Mouse (Mus musculus) erythroid progenitor cell, adult 5-6 weeks (primary cell): ENCODE data around the gene Wdr54. TPM values are rescaled to one million over a fixed set of nuclear protein-coding genes. Genes with fewer than 3 reads are reported as not detected.

ENCODE experiments used
- ATAC-seq: replicated peaks from 2 replicates; pipeline ENCODE4 v1.8.0; 2016; ENCODE audit warnings: moderate number of reproducible peaks, mild to moderate bottlenecking, moderate TSS enrichment, inconsistent platforms; ENCODE audit not compliant: poor library complexity, low FRiP score, severe bottlenecking
- total RNA-seq, 2 experiments: library from RNA; stranded (forward) in 1 of 2; stranded (reverse) in 1 of 2; fragments of 150-400 nt in 1 of 2; fragments of 186-747, 209-891 nt in 1 of 2; gene quantifications; 2 replicates each; pipeline versions ENCODE4 v1.2.3 to v1.2.4; 2015 to 2017; ENCODE audit warnings: low replicate concordance in 2 of 2

Wdr54 gene
- not detected in 2 replicates for total RNA-seq (2015; ENCODE audit: low replicate concordance)
- not detected in 2 replicates for total RNA-seq (2017; ENCODE audit: low replicate concordance)

DNA sequence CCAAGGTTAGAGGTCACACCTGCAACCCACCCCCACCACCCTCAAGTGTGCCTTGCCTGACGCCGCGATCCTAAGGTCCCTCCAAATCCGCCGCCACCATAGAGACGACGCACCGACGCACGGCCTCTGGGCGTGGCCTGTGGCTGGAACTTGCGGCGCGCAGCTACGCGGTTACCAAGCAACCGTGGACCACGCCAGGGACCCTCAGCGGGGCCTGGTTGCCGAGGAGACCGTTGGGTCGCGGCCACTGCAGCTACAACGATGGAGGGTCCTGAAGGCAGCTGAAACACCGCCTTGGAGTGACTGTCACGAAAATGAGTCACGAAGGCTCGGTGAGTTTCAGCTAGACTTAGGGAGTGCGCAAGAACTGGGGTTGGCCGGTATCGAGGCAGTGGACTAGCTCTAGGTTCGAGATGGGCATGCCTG is at the start of gene Wdr54, which contains the start of gene 1700003E16Rik:
Gene Wdr54, minus strand, starts transcription at position 139 of the 426 bp plus-strand sequence.
Gene 1700003E16Rik, plus strand, starts transcription at position 146 of the 426 bp plus-strand sequence.
- ATAC-seq: 0 out of 2 replicates have a peak, but pooled peaks have one; percentile 28

DNA sequence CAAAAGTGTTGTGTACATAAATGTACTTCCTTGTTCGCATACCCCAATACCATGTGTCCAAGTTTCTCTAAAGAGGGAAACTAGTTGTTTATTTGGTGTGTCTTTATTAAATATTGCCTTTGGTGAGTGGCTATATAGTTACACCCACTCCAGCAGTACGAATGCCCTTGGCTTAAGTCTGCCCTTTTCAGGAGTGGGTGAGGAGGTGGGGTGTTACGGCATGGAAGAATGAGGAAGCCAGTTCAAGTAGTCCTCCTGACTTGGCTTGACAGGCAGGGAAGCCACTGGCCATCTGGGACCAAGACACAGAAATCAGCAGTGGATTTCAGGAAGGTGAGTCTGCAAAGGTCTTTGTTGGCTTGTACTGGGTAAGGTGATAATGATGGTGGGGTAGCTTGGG is 49.7 kb upstream of the Wdr54 start:
- ATAC-seq: no peak

DNA sequence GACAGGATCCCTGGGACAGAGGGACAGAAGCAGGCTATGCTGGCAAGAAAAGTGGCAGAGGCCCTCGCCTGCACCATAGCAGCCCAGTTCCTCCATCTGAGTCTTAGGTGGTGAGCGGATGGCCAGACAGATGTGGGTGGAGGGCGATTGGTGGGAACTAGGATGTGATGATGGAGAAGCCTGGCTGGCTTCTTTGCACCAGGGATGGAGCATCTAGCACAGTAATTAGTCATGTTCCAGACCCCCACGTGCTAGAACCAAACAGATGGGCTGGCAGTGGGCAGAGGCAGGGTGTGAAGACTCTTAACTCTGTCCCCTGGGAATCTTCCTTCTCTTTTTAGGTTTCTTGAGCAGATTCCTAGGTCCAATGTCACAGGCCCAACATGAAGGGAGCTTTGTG is 47.1 kb upstream of the Wdr54 start:
- ATAC-seq: no peak

DNA sequence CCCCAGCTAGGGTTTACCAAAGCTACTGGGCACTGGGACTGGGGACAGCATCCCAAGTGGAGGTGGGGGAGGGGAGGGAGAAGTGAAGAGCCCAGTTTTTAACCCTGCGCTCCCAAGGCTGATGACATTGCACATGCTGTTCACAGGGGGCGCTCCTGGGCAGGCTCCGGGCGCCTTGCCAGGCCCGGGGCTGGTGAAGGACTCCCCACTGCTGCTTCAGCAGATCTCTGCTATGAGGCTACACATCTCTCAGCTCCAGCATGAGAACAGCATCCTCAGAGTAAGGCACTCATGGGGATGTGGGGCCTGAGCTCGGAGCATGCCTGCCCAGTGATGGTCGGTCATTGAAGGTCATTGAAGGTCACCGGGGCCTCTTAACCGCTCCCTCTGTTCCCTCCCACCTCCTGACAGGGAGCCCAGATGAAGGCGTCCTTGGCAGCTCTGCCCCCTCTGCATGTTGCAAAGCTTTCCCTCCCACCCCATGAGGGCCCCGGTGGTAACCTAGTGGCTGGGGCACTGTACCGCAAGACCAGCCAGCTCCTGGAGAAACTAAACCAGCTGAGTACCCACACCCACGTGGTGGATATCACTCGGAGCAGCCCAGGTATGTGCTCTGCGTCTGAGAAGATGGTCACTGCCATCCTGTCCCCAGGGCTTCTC is 41.3 kb upstream of the Wdr54 start:
- no peak for ATAC-seq

DNA sequence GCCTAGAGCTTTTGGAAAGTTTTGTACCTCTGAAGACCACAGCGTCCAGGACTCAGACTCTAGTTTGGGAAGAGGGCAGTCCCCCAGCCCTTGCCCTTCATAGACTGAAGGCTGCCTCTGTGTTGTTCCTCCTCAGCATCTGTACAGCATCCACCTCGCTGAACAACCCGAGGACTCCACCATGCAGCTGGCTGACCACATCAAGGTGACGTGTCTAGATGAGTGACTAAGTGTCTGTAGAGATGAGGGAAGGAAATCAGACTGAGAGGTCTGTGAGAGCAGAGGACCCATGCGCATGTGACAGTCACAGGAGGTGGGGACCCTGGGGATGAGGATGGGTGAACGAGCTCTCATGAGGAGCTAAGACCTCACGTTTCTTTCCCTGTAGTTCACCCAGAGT is 37.4 kb upstream of the Wdr54 start:
- ATAC-seq: no peak

DNA sequence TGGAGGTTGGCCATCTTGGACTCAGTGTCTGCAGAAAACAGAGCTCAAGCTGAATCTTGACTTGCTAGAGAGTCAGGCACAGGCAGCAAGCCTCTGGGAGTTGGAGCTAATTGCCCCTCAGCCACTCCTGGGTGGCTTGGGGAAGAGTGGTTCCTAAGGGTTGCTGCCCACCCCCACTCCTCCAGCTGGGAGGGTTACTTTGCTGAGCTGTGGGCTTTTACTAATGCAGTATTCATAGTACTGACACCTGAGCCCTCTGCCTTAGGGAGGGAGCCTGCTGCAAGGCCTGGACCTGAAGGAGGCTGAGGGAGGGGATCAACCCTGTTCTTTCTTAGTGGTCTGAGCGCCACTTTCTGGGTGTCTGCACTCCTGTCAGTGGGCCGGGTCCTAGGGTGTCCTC is 30.7 kb upstream of the Wdr54 start:
- ATAC-seq: no peak

DNA sequence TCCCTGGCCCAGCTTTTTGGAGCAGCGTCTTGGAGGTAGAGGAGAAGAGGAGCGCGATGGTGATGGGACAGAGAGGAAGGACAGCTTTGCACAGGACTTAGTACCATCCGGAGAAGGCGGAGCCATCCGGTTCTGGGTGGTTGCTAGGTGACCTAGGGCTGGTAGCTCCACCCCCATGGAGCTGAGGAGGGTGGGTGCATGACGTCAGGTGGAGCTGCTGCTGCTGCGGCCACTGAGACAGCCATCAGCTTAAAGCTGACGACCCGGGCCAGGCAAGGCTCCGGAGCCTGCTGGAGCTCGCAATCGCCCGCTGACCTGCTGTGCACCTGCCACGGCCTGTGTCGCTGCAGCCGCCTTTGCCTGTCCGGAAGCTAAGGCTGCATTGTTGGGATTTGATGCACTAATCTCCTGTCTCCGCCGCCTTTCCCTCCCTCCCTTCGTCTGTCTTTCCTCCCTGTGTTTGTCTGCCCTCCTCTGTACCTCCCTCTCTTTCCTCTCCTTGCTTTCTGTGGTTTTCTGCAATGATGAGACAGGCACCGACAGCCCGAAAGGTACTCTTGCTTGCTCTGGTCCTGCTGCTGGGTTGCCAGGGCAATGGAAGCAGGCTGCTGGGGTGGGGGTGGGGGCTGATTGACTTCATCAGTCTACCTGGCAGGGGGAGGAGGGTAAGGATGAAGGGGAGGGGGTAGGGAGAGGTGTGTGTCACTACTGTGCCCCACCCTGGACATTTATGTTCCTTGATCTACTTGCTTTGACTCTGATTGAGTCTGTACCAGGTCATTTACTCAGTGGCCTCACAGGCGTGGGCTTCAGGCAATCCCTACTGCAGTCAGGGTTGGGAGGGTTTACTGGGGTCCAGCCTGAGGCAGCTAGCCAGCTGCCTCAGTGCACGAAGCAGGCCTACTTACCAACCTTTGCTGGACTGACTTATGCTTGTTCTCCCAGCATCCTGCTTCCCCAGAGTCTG is 30.0 kb upstream of the Wdr54 start:
- ATAC-seq: no peak

DNA sequence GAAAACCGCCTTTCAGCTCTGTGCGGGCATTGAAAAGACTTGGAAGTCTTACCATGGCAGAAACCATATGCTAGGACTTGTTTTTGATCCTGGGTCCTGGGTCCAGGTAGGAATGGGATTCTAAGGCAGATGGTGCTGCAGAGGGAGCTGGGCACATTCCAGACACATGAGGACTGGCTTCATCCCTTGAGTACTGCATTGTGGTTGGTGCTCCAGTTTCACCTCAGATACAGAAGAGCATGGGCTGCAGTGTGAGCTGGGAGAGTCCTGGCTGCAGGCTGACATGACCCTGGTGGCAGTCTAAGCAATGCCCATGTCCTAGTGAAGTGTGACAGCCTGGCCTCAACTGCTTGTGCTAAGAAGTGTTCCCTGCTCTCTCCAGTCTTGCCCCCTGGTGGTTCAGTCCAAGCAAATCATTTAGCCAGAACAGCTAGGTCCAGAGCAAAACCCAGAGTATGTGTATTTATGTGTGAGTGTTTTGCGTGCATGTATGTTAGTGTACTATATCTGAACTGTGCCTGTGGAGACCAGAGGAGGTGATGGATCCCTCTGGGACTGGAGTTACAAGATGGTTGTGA is 28.8 kb upstream of the Wdr54 start:
- ATAC-seq: 0 out of 2 replicates have a peak, but pooled peaks have one; percentile 29

DNA sequence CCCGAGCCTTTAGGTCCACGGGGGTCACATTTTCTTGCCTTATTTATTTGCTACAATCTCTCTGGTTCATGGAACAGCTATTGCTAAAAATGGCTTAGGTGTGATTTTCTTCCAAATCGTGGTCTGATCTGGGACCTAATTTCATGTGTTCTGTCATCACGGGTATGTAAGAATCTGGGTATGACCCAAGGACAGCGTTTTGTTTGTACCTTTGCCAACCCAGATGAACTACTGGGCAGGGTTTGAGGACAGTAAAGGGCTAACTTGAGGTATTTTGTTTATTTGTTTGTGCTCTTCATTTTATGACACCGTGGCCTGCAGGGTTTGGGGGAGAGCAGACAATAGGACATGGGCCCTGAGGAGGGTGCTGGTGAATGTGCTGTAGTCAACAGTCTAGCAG is 24.4 kb upstream of the Wdr54 start:
- ATAC-seq: no peak

DNA sequence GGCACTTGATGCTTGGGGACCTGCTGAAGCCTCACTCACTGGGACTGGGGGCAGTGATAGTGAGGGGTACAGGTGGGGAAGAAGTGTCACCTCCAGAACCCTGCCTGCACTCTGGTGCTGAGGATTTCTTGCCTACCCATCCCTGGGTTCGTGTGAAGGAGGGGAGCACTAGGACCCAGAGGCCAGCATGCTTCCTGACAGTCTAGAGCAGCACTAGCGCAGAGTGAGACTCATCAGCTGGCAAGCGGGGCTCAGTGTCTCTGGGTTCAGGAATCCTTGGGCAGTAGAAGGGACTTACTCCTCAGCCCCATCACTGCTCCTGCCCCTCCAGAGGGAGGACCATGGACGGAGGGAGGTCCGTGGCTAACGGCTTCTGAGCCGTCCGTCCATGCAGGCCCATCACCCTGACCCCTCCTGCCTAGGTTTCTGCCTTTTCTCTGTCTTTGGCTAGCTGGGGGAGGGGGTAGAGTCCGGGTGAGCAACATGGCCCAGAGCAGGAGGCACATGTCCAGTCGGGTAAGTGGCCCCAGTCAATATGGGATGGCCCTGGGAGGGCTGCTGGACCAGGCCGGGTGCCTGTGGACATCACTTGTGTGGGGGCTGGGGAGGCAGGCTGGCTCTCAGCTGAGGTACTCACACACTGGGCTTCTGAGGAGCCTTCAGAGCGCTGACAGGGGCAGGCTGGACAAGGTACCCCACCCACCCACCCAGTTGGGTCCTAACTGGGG is 23.4 kb upstream of the Wdr54 start:
- no peak for ATAC-seq

DNA sequence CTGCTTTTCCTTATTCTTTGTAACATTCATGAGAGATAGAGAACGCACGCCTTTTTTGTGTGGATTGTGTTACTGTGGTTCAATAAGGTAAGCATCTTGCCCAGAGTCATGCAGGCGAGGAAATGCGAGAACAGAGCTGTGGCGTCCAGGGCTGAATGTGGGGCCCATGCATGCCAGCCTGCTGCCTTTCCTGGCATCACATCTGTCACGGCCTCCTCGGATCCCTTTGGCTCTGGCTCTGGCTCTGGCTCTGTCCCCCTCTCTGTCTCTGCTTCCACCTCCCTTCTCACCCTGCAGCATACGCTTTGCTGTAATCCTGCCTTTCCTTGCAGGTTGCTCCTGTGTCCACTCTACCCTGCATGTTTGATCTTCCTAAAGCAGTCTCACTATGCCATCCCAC is 19.8 kb upstream of the Wdr54 start:
- ATAC-seq: no peak

DNA sequence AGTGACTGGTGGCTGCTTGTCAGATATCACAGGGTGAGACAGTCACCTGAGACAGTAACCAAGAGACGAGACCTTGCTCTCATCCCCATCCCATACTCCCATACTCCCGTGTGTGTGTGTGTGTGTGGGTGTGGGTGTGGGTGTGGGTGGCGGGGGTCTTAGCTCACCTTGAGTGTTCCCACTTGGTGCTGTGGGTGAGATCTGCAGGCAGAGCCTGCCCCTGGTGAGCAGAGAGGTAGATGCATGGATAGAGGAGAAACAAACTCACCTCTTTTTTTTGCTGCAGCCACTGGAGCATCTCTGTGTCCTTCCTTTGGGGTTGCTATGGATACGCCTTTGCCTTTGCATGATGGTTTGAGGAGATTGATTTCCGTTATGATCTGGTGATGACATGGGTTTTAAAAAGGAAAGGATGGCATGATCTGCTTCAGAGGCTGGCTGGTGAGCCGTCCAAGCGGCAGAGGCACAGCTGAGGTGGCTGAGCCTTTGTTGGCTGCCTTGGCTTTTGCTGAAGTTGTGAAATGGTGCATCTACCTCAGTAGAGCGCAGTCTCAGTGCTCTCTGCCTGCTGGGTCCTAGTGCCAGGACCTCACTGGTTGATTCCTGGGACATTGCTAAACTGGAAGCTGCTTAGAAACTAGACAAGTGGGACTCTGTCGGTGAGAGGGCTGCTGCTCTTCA is 16.2 kb upstream of the Wdr54 start:
- ATAC-seq: no peak

DNA sequence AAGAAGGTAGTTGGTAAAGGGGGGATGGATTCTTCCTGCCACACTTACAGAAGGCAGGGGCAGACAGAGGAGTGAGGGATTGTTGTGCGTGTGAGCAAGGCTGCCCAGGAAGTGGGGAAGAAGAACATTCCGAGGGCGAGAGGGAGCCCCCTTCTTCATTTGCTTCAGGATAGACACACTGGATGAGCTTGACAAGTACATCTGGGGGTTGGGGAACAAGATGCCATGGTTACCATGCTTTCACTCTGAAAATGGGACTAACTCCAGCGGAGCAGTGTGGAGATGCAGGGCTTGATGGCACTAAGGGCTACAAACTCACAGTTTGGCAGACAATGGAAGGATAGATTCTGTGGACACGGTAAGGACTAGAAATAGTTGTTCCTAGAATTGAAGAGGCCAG is 14.9 kb upstream of the Wdr54 start:
- no peak for ATAC-seq

DNA sequence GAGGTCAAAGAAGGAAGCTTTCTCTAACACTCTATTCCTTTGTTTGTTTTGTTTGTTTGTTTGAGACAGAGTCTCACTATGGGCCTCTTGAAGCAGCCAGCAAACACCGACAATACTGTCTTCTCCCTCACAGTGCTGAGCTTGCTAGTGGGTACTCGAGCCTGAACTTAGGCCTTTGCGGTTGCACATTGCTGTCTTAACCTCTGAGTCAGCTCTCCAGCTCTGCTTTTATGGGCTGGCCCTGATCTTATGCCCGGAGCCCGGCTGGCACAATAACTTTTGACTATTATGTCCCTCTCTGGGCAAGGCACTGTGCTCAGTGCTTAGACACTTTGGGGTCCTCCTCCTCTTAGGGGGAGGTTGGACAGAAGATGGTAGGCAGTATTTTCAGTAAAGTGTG is 13.7 kb upstream of the Wdr54 start:
- no peak for ATAC-seq

DNA sequence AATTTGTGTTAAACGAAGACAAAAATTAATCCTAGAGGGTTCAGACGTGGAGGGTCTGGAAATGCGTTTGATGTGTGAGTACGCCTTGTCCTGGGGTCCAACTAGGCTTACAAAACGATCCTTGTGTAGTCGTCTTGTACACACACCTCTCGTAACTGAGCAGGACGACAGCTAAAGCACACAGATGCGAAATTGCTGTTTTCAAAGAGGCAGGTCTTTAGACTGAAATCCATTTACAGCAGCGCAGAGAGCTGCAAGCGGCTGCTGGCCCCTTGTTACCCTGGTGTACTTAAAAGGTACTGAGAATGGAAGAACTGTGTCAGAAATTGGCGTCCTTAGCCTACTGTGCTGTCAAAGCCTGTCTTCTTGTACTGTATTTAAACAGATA is 10.0 kb upstream of the Wdr54 start:
- ATAC-seq: peak; percentile 32; the same call in 1 of the 2 replicates

DNA sequence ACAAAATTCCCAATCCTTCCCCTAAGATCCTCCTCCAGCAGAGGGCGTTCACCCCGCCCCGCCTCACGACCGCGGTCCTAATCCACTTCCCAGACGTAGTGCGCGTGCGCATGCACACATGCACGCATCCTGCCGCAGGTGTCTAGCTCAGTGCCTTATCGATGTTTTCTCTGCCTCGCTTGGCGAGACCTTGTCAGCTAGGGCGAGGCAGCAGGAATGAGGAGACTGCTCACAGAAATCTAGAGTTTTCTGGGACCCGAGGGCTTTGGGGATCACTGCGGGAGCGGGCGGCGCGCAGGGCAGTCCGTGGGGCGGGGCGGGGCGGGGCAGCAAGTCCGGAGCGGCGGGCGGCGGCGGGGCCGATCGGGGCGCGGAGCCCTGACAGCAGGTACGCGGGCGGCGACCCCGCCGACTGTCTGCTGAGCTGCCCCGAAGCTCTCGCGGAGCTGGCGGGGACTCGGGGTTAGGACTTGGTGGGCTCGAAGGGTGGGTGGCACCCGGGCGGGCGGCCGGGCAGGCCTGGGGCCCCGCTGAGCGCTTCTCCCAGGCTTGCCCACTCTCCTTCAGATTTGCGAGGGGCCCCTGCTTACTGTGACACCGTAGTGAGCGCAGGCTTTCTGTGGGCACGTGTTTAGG is 9.5 kb upstream of the Wdr54 start, which contains the start of gene Dctn1:
Gene Dctn1, plus strand, starts transcription at position 314 of the 636 bp plus-strand sequence.
- ATAC-seq: peak; percentile 91

DNA sequence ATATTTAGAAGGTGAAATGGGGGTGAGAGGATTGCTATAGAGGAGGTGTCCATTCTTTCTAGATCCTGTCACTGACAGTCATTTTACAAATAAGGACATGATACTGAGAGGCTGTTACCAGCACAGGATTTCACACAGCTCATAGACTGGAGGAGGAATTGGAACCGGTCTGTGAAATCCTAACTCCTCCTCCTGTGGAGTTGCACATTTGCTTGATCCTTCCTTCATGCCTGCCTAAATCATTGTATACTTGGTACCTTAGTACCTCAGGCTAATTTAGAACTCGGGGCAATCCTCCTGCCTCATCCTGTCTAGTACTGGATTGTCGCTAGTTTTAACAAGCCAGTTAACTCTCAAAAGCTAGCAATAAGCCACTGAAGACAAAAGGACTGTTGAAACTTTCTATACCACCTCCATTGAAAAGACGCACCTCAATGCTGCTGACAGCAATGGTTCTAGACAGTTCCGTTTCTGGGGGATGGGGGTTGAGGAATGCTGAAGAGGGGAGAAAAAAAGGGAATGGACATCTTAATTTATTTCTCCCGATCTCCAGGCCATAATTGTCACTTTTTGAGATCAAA is 8.9 kb upstream of the Wdr54 start:
- peak; percentile 38 for ATAC-seq

DNA sequence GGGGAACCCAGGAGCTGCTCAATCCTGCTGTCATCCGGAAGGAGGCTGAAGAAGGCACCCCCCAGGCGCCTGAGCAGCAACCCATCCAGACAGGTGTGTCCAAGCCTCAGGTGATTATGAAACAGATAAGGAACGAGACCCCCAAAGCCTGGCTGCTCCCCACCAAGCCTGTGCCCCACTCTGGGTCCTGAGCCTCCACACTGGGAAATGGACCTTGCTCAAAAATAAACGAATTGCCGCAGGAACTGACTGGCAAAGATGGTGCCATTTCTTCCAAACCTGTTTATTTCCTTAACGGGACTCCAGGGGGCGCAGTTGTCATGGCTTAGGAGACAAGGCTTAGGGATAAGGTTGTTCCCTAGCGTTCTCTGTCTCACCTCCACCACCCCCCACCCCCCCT is 6.5 kb upstream of the Wdr54 start:
- no peak for ATAC-seq
